Mouse (Mus musculus) liver, embryonic 12.5 days (tissue): ENCODE results near the gene Prc1. TPM values are rescaled to one million over a fixed set of nuclear protein-coding genes. Genes with fewer than 3 reads are reported as not detected.

Experiments used
- ATAC-seq: fragments of 200-750 bp; cut with Nextera tagmentation; 2 replicates; pipeline ENCODE4 v1.8.0; 2017; ENCODE audit warnings: moderate number of reproducible peaks, mild to moderate bottlenecking, moderate library complexity
- H3K27ac ChIP-seq: fragments of 300-500 bp; sonication (generic); 2 replicates; pipeline ENCODE4 v1.5.1; 2016; ENCODE audit warnings: mild to moderate bottlenecking
- H3K27me3 ChIP-seq: fragments of 300-500 bp; sonication (generic); replicated peaks from 2 replicates; pipeline ENCODE4 v1.6.1; 2016; ENCODE audit warnings: mild to moderate bottlenecking, moderate library complexity
- H3K36me3 ChIP-seq: fragments of 300-500 bp; sonication (generic); 2 replicates; pipeline ENCODE4 v1.6.1; 2016; ENCODE audit warnings: mild to moderate bottlenecking, moderate library complexity
- H3K4me1 ChIP-seq: fragments of 300-500 bp; sonication (generic); 2 replicates; pipeline ENCODE4 v1.6.1; 2016
- H3K4me2 ChIP-seq: fragments of 300-500 bp; sonication (generic); 2 replicates; pipeline ENCODE4 v1.6.1; 2016; ENCODE audit warnings: mild to moderate bottlenecking, moderate library complexity
- H3K4me3 ChIP-seq: fragments of 300-500 bp; sonication (generic); 2 replicates; pipeline ENCODE4 v1.5.1; 2016; ENCODE audit warnings: mild to moderate bottlenecking, moderate library complexity
- H3K9ac ChIP-seq: fragments of 300-500 bp; sonication (generic); 2 replicates; pipeline ENCODE4 v1.6.1; 2016; ENCODE audit warnings: mild to moderate bottlenecking, moderate library complexity
- H3K9me3 ChIP-seq: fragments of 300-500 bp; sonication (generic); replicated peaks from 2 replicates; pipeline ENCODE4 v1.6.1; 2016; ENCODE audit warnings: mild to moderate bottlenecking, moderate library complexity
- WGBS: fragments of 180-500 bp; shearing (Covaris S2); methylation state at CpG from one replicate; pipeline ENCODE4 v1.1.7; 2016; ENCODE audit not compliant: insufficient replicate concordance; 5-methylcytosine and 5-hydroxymethylcytosine counted together
- polyA plus RNA-seq: library from polyadenylated mRNA; unstranded; fragments of >200 nt; fragmentation: Nextera tagmentation; extraction: Ambion mirVana; gene quantifications from 2 replicates; pipeline ENCODE4 v1.2.1, GENCODE M21; 2016

Gene Prc1
- polyA plus RNA-seq: 150 and 158 TPM in 2 replicates

- H3K27me3 ChIP-seq: no peaks in the 10 kb centered on the region
- peak; percentile 99 for ATAC-seq
- H3K36me3 ChIP-seq: peaks cover 53% of the 10 kb centered on the region
- no peaks in the 10 kb centered on the region for H3K9me3 ChIP-seq
- under 1% methylated on average over 52 of the region's 52 CpGs for WGBS
- peak within 1 kb of the TSS; percentile 89 for H3K4me3 ChIP-seq
- H3K27ac ChIP-seq: peak within 1 kb of the TSS; percentile 93
- H3K4me2 ChIP-seq: peak within 1 kb of the TSS; percentile 71
- peak within 1 kb of the TSS; percentile 95 for H3K9ac ChIP-seq
- H3K4me1 ChIP-seq: peaks cover 61% of the 10 kb centered on the region
Measured at GRCm38 (mm10) chr7:80294062-80294763, at the start of gene Prc1. Prc1 (plus strand) TSS chr7:80294450.

GRCm38 (mm10) chr7:80244851-80245250, 49.4 kb upstream of the Prc1 start:
- Histone ChIP-seq H3K4me3 (no peak overlapping the region), H3K36me3 (peaks cover 13% of the 10 kb centered on the region), H3K9ac (no peak overlapping the region), H3K4me2 (no peak overlapping the region), H3K27me3 (no peaks in the 10 kb centered on the region), H3K4me1 (peaks cover 17% of the 10 kb centered on the region), H3K27ac (no peak overlapping the region), H3K9me3 (no peaks in the 10 kb centered on the region)
- no peak for ATAC-seq
- WGBS: 92% methylated on average over 4 of the region's 4 CpGs

DNA sequence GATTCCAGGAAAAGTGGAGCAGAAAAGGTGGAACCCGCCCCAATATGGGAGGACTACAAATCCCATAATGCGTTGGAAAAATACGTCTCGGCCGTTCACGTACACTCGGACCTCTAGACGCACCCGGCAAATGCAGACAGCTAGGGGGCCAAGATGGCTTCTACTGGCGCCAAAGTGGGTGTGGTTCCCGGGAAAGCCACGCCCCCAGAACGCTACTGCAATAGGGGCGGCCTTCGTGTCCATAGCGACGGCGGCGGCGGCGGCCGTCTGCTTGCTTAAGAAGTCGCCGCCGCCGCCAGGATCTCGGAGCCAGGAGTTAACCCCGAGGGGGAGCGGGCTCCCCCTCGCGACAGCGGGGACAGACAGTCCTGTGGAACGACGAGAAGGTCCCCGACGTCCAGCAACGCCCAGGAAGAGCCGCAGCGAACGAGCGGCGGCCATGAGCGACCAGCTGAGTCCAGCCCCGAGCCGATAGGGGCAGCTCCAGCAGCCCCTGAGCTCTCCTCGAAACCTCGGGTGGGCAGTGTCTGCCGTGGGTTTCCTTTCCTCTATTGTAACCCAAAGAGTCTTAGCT, 48.0 kb upstream of the Prc1 start, which contains the start of gene Ttll13:
TSS of gene Ttll13 (plus strand) at position 229 of the 574 bp plus-strand sequence.
- H3K9me3 ChIP-seq: no peaks in the 10 kb centered on the region
- peak within 1 kb of the TSS; percentile 79 for H3K27ac ChIP-seq
- peak; percentile 97 for ATAC-seq
- peak within 1 kb of the TSS; percentile 92 for H3K4me2 ChIP-seq
- peak within 1 kb of the TSS; percentile 77 for H3K4me3 ChIP-seq
- peaks cover 23% of the 10 kb centered on the region for H3K4me1 ChIP-seq
- H3K36me3 ChIP-seq: no peaks in the 10 kb centered on the region
- H3K27me3 ChIP-seq: no peaks in the 10 kb centered on the region; the same call in 1 of the 2 replicates
- peak within 1 kb of the TSS; percentile 82 for H3K9ac ChIP-seq
- under 1% methylated on average over 48 of the region's 48 CpGs for WGBS

GRCm38 (mm10) chr7:80246859-80247258, 47.4 kb upstream of the Prc1 start:
- peak overlapping the region; percentile 79; the same call in 1 of the 2 replicates for H3K27ac ChIP-seq
- H3K4me1 ChIP-seq: peaks cover 26% of the 10 kb centered on the region
- no peaks in the 10 kb centered on the region for H3K36me3 ChIP-seq
- peak overlapping the region; percentile 82 for H3K9ac ChIP-seq
- ATAC-seq: no peak
- peaks cover 4% of the 10 kb centered on the region for H3K27me3 ChIP-seq
- WGBS: 16% methylated on average over 7 of the region's 7 CpGs
- no peaks in the 10 kb centered on the region for H3K9me3 ChIP-seq
- H3K4me3 ChIP-seq: peak overlapping the region; percentile 77
- H3K4me2 ChIP-seq: peak overlapping the region; percentile 92

DNA sequence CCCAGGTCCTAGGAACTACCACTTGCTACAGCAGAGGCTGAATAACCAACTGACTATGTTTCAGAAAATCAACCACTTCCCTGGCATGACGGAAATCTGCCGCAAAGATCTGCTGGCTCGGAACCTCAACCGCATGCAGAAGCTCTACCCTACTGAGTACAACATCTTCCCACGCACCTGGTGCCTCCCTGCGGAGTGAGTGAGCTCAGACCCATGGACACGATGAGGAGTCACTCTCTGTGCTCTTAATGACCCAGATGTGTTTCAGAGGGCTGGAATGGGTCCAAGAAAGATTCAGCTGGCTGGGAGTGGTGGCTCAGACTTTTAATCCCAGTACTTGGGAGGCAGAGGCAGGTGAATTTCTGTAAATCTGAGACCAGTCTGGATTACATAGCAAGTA, 41.8 kb upstream of the Prc1 start:
- no peaks in the 10 kb centered on the region for H3K9me3 ChIP-seq
- no peak overlapping the region for H3K4me3 ChIP-seq
- peaks cover 10% of the 10 kb centered on the region for H3K27me3 ChIP-seq
- no peak overlapping the region for H3K9ac ChIP-seq
- no peak overlapping the region for H3K4me2 ChIP-seq
- 78% methylated on average over 7 of the region's 7 CpGs for WGBS
- peaks cover 25% of the 10 kb centered on the region for H3K4me1 ChIP-seq
- no peak overlapping the region for H3K27ac ChIP-seq
- H3K36me3 ChIP-seq: no peaks in the 10 kb centered on the region
- no peak for ATAC-seq

DNA sequence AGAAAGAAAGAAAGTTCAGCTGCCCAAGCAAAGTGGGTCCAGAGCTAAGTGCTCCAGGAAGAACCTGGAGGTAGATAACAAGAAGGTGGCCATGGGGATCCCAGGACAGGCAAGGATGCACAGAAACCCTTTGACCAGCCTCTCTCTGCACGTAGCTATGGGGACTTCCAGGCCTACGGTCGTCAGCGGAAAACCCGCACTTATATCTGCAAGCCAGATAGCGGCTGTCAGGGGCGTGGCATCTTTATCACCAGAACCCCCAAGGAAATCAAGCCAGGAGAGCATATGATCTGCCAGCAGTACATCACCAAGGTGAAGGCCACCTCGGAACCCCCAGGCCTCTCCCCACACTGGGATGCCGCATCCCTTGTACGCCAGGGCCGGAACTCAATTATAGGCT, 41.4 kb upstream of the Prc1 start:
- 42% methylated on average over 11 of the region's 11 CpGs for WGBS

DNA sequence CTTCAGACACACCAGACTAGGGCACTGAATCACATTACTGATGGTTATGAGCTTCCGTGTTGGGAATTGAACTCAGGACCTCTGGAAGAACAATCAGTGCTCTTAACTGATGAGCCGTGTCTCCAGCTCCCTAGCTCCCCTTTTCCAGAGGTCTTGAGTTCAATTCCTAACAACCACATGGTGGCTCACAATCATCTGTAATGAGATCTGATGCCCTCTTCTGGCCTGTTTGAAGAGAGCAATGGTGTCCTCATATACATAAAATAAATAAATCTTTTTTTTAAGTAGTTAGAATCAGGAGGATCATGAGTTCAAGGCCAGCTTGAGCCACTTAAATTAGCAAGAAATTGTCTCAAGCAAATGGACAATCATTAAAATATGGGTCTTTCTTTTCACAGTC, 38.3 kb upstream of the Prc1 start:
- H3K9me3 ChIP-seq: no peaks in the 10 kb centered on the region
- no peak overlapping the region for H3K4me3 ChIP-seq
- no peak for ATAC-seq
- no peak overlapping the region for H3K4me2 ChIP-seq
- peaks cover 19% of the 10 kb centered on the region for H3K27me3 ChIP-seq
- no peak overlapping the region for H3K27ac ChIP-seq
- H3K4me1 ChIP-seq: peaks cover 37% of the 10 kb centered on the region
- WGBS: 55% methylated on average over 2 of the region's 2 CpGs
- no peak overlapping the region for H3K9ac ChIP-seq
- no peaks in the 10 kb centered on the region for H3K36me3 ChIP-seq

More for the DNA sequence above, 41.4 kb upstream of the Prc1 start:
- Histone ChIP-seq H3K27me3 (peaks cover 10% of the 10 kb centered on the region), H3K4me3 (no peak overlapping the region), H3K4me2 (no peak overlapping the region), H3K4me1 (peaks cover 30% of the 10 kb centered on the region), H3K36me3 (no peaks in the 10 kb centered on the region), H3K9ac (no peak overlapping the region), H3K9me3 (no peaks in the 10 kb centered on the region), H3K27ac (no peak overlapping the region)
- no peak for ATAC-seq

DNA sequence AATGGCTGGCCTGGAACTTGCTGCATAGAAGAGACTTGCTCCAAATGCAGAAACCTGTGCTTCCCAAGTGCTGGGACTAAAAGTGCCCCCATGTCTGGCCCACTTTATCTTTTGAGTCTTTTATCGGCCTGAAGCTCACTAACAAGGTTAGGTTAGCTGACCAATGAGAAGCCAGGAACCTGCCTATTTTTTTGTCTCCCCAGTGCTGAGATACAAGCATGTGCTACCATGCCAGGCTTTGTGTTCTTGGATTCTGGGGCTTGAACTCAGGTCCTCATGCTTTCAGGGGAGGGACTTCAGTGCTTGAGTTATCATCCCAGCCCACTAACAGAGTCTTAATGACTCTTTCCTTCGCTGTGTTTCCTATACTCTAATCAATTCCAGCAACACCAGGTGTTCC, 36.5 kb upstream of the Prc1 start:
- peaks cover 9% of the 10 kb centered on the region for H3K27me3 ChIP-seq
- H3K9me3 ChIP-seq: no peaks in the 10 kb centered on the region
- 60% methylated on average over 2 of the region's 2 CpGs for WGBS
- no peak overlapping the region for H3K4me2 ChIP-seq
- H3K27ac ChIP-seq: no peak overlapping the region
- no peak for ATAC-seq
- H3K36me3 ChIP-seq: no peaks in the 10 kb centered on the region
- no peak overlapping the region for H3K4me3 ChIP-seq
- H3K9ac ChIP-seq: no peak overlapping the region
- H3K4me1 ChIP-seq: peaks cover 32% of the 10 kb centered on the region

DNA sequence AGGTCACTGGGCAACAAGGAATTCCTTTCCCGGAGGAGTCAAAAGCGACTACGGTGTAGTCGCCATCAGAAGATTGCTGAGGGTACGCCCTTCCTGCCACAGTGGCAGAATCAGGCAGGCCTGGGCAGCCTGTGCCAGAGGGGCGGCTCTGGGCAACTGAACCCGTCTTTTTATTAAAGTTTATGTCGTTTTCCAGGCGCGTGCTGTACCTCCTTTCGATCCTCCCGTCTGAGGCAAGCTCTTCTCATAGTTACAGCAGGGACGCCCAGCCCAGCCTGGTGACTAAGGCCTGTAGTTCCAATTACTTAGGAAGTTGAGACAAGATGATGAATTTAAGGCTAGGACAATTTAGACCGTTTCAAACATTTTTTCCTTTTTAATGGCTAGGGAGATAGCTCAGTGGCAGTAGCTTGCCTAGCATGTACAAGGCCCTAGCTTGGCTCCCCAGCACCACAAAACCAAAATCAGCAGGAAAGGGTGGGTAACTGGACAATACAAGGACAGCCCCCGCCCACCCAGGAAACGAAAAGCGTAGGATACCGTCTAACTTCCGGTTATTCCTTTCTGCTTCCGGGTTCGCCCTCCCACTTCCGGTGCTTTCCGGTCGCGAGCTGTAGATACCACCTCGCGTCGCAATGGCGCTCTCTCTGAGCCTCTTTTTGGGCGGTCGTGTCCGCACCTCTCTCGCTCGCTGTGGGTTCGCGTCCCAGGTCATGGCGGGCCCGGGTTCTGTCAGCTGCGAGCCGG, 33.5 kb upstream of the Prc1 start, which contains the start of gene Ngrn:
TSS of gene Ngrn (plus strand) at position 591 of the 747 bp plus-strand sequence.
- H3K27ac ChIP-seq: peak within 1 kb of the TSS; percentile 88
- no peaks in the 10 kb centered on the region for H3K9me3 ChIP-seq
- H3K9ac ChIP-seq: peak within 1 kb of the TSS; percentile 82
- ATAC-seq: peak; percentile 87
- peaks cover 29% of the 10 kb centered on the region for H3K36me3 ChIP-seq
- 22% methylated on average over 40 of the region's 40 CpGs for WGBS
- peaks cover 31% of the 10 kb centered on the region for H3K4me1 ChIP-seq
- peaks cover 9% of the 10 kb centered on the region for H3K27me3 ChIP-seq
- H3K4me3 ChIP-seq: peak within 1 kb of the TSS; percentile 76
- H3K4me2 ChIP-seq: peak within 1 kb of the TSS; percentile 85

DNA sequence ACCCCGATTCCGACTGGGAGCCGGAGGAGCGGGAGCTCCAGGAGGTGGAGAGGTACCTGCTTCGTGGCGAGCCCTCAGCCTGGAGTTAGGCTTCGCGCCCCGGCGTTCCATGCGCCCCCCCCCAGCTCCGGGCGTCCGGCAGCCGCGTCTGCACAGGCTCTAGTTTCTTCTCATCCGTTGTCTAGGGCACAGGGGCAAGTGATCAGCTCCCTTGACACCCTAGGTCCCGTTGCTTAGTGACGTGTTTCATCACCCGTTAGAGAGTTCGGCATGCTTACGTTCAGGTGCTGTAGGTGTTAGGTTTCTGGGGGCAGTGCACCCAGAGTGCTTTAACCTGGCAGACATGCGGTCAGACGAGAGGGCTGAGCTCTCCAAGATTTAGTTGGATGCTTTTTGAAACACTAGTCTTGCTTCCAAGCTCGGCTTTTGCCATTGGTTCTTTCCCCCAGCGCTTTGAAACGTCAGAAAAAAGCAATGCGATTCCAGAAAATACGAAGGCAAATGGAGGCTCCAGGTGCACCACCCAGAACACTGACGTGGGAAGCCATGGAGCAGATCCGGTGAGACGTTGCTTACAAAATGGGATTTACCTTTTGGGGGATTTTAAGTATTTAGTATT, 32.8 kb upstream of the Prc1 start:
- peaks cover 31% of the 10 kb centered on the region for H3K4me1 ChIP-seq
- peak overlapping the region; percentile 85 for H3K4me2 ChIP-seq
- peak overlapping the region; percentile 76 for H3K4me3 ChIP-seq
- WGBS: under 1% methylated on average over 32 of the region's 32 CpGs
- peaks cover 9% of the 10 kb centered on the region for H3K27me3 ChIP-seq
- peak overlapping the region; percentile 82 for H3K9ac ChIP-seq
- peak; percentile 71 for ATAC-seq
- no peaks in the 10 kb centered on the region for H3K9me3 ChIP-seq
- peak overlapping the region; percentile 88 for H3K27ac ChIP-seq
- H3K36me3 ChIP-seq: peaks cover 35% of the 10 kb centered on the region

GRCm38 (mm10) chr7:80264606-80265005, 29.6 kb upstream of the Prc1 start:
- WGBS: 89% methylated on average over 12 of the region's 12 CpGs
- no peak overlapping the region for H3K9ac ChIP-seq
- no peaks in the 10 kb centered on the region for H3K9me3 ChIP-seq
- no peak overlapping the region for H3K4me2 ChIP-seq
- no peak overlapping the region for H3K4me3 ChIP-seq
- no peak for ATAC-seq
- H3K27me3 ChIP-seq: no peaks in the 10 kb centered on the region
- H3K4me1 ChIP-seq: peaks cover 34% of the 10 kb centered on the region
- no peak overlapping the region for H3K27ac ChIP-seq
- H3K36me3 ChIP-seq: peaks cover 45% of the 10 kb centered on the region
